Mouse (Mus musculus): Measurements from ENCODE around the gene Gsta4. TPM values are rescaled to one million over a fixed set of nuclear protein-coding genes. Genes with fewer than 3 reads are reported as not detected.
"Not testable (repeated sequence)": the region's sequence is repeated elsewhere in the genome, so short reads cannot be mapped to it uniquely, and the experiment has no call there.

Gsta4 gene
- total RNA-seq, 4 experiments from 2014 or later: 108 to 158 (median 147) TPM

DNA sequence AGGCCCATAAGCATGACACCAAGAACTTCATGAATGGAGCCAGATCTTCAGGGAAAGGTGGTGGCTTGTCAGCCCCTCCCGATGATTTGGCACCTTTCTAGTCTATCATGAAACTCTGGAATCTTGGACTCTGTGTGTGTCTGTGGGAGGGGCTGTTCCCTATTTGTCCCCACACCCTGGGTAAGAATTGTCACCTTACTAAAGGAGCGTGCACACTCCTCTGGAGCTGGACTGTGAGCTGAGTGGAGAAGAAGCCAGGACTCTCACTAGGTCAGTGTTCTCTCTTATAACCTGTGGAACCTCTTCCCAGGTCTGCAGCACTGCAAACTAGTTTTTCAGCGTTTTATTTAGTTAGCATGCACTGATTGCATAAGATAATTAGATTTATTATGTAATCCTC lies 47.9 kb downstream of the Gsta4 start, which contains the start of gene Gsta1:
Gene Gsta1 (plus strand): TSS at position 196 of the 400 bp plus-strand sequence.
- DNase-seq (ENCODE audit: low spot score): not testable (repeated sequence)

DNA sequence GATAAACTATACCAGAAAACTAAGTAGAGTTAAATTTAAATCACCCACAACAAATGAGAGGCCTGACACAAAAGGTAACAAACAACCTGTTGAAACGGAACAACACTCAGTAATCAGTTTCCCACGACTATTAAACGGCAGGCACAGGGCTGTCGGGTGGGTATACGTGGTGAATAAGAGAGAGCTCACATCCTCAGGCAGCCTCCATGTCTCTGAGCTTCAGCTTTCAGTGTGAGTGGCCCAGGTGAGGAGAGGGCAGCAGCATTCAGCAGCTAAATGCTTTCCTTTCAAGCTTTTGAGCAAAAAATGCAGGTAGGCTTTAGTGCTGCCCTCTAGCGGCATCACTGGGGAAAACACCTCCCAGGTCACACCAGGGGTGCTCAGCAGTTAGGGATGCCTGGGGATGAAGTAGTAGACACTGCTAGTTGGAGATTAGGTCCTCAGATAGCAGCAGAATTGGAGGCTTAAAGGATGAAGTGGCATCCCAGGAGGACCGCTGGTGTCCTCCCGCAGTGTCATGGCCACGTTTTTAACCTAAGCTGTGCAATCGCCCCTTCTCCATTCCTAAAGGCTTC lies 50.6 kb downstream of the Gsta4 start:
- DNase-seq (ENCODE audit: low spot score): not testable (repeated sequence)

DNA sequence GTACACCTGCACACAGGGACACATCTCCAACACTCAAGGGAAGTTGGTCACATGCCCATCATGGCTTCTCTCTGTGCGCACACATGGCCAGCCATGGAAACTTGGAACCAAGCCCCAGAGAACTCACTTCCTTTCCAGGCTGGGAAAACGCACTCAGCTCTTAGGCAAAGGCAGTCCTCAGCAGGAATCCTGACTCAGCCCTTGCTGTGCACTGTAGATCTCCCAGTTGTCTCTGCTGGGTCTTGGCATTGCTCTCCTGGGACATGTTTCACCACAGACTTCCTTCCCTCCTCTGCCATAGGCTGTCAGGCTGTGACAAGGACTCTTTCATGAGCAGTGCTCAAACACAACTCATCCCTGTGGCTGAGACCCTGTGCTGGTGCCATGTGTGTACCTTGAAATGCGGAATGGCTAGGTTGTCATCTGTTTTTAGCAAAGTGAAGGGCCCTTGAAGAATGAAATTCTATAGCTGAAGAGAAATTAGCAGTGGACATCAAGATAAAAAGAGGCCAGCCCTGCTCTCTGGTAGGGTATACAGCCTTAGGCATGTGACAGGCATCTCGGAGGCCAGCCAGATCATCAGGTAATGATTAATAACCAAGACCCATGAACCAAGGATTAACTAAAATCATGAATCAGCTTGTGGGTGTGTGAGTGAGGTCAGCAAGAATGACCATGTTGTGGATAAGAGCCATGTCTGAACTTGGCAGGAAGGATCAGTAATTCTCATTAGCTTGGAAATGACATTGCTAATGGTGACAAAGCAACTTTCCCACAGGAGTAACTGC lies 73.3 kb downstream of the Gsta4 start:
- not testable (repeated sequence) for DNase-seq (ENCODE audit: low spot score)

DNA sequence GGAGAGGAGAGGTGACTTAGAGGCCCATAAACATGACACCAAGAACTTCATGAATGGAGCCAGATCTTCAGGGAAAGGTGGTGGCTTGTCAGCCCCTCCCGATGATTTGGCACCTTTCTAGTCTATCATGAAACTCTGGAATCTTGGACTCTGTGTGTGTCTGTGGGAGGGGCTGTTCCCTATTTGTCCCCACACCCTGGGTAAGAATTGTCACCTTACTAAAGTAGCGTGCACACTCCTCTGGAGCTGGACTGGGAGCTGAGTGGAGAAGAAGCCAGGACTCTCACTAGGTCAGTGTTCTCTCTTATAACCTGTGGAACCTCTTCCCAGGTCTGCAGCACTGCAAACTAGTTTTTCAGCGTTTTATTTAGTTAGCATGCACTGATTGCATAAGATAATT lies 74.3 kb downstream of the Gsta4 start, which contains the start of gene Gm3776:
Gene Gm3776 (plus strand): TSS at position 216 of the 400 bp plus-strand sequence.
- DNase-seq (ENCODE audit: low spot score): not testable (repeated sequence)

Other genes starting within 250 kb of the Gsta4 start
- gene Gcm1, start 130.8 kb upstream of the Gsta4 start, total RNA-seq (2022): not detected
- gene Fbxo9, start 73.7 kb upstream of the Gsta4 start, total RNA-seq (2022): 10 to 100 TPM; 30.9 to 50.6 (median 45.5) TPM
- 10 to 100 TPM; 12.7 to 14.3 (median 13.3) TPM for gene Ick, start 73.6 kb upstream of the Gsta4 start, total RNA-seq (2022)
- 10 to 100 TPM in 2 of 4 experiments, 1 to 10 TPM in 2; 2.9 to 17.3 (median 7.6) TPM for gene Gsta1, start 47.9 kb downstream of the Gsta4 start, total RNA-seq (2022)
- gene Gm3776, start 74.4 kb downstream of the Gsta4 start, total RNA-seq (2022): 1 to 10 TPM in 3 of 4 experiments, under 1 TPM in 1; 0.43 to 6.3 (median 2.7) TPM
- 1 to 10 TPM in 2 of 4 experiments, under 1 TPM in 1, not detected in 1; 0.73 to 3.2 (median 2.0) TPM for gene Gm10639, start 107.1 kb downstream of the Gsta4 start, total RNA-seq (2022)
- gene Omt2a, start 132.0 kb downstream of the Gsta4 start, total RNA-seq (2022): not detected
- not detected for gene Omt2b, start 144.8 kb downstream of the Gsta4 start, total RNA-seq (2022)
- gene Gsta2, start 173.0 kb downstream of the Gsta4 start, total RNA-seq (2022): 1 to 10 TPM; 1.4 to 4.4 (median 2.6) TPM
- gene Dppa5a, start 185.4 kb downstream of the Gsta4 start, total RNA-seq (2022): not detected
- not detected for gene Ooep, start 196.0 kb downstream of the Gsta4 start, total RNA-seq (2022)
- not detected for gene Ddx43, start 213.0 kb downstream of the Gsta4 start, total RNA-seq (2022)